Mouse (Mus musculus) adrenal gland, postnatal 10 days (tissue): ENCODE results near the gene Wdr43. TPM values are rescaled to one million over a fixed set of nuclear protein-coding genes. Genes with fewer than 3 reads are reported as not detected.

Experiments used
- DNase-seq: peaks from one replicate; pipeline ENCODE4 v3.0.0; 2021; ENCODE audit warnings: mixed read lengths
- total RNA-seq, 2 experiments: library from RNA; stranded (reverse); gene quantifications; 2 replicates each; pipeline ENCODE4 v1.2.3; 2021

Gene Wdr43
- total RNA-seq, 2 experiments from 2014 or later: 46.3 to 53.4 TPM

DNA sequence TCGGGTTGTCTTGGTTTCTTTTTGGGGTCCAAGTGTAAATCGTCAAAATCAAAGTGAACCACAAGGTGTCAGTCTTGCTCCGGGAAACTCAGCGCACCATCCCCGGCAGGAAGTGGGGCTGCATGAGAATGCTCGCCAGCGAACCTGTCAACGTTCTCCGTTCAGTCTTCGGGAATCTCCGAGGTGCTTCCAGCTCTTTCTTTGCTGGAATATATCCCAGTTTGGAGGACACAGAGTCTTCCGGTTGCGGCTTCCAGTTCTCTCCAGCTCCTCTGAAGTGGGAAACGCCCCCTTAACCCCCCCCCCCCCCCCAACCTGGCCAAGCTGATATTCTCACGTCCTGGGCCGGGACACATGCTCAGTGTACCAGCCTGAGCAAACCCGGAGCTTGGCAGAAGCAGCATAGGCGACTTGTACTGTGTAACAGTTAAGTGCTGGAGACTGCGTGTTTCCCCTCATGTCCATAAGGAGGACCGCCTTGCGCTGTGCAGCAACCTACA is 47.1 kb downstream of the Wdr43 start:
- DNase-seq: peak; percentile 81

DNA sequence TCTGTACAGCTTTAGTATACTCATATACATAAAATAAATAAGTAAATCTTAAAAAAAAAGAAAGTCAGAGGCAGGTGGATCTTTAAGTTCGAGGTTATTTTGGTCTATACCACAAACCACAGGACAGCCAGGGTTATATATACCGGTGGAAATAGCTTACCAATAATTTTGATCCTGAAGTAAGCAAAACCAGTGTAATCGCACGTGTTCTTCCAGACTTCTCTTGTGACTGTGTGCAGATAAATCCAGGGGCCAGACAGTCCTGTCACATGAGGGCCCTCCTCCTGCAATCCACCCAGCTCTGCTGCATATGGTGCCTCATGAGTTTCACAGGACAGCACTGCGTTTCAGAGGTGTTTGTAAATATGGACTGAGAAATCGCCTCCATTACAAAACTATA is 47.8 kb downstream of the Wdr43 start:
- no peak for DNase-seq

DNA sequence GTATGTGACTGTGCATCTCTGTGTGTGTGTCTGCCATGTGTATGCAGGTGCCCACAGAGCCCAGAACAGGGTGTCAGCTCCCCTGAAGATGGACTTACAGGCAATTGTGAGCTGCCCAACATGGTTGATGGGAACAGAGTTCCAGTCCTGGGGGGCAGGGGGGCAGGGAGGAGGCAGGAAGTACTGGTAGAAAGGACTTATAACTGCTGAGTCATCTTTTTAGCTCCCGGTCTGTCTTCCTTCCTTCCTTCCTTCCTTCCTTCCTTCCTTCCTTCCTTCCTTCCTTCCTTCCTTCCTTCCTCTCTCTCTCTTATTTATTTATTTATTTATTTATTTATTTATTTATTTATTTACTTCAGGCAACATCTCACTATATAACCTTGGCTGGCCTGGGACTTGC is 48.5 kb downstream of the Wdr43 start:
- no peak for DNase-seq

DNA sequence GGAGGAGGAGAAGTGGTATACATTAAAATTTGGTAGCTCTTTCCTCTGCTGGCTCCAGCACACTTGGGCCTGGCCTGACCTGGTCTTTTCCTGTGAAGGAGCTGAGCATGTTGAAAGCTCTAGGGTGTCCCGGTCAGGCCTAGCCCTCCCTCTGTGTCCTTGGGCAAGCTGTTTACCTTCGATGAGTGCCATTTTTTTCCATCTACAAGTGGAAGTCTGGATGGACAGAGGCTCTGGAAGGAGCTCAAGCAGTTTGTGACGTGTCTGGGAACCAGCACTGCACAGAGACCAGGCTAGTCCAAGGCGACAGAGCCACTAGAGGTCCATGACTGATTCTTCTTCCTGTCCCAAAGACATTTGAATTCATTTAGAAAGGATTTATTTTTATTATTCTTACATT is 49.5 kb downstream of the Wdr43 start:
- DNase-seq: no peak

DNA sequence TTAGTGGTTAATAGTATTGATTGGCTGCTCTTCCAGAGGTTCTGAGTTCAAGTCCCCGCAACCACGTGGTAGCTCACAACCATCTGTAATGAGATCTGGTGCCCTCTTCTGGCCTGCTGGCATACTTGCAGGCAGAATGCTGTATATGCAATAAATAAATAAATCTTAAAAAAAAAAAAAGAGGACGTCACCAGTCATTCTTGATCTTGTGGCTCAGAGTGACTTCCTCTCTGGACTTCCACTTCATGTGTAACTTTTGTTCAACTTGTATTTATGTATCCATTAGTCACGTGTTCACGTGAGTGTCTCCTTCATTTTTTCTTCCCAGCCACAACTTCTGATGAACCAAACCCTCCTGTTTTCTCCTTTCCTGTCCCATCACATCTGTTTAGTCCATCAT is 53.8 kb downstream of the Wdr43 start:
- no peak for DNase-seq

DNA sequence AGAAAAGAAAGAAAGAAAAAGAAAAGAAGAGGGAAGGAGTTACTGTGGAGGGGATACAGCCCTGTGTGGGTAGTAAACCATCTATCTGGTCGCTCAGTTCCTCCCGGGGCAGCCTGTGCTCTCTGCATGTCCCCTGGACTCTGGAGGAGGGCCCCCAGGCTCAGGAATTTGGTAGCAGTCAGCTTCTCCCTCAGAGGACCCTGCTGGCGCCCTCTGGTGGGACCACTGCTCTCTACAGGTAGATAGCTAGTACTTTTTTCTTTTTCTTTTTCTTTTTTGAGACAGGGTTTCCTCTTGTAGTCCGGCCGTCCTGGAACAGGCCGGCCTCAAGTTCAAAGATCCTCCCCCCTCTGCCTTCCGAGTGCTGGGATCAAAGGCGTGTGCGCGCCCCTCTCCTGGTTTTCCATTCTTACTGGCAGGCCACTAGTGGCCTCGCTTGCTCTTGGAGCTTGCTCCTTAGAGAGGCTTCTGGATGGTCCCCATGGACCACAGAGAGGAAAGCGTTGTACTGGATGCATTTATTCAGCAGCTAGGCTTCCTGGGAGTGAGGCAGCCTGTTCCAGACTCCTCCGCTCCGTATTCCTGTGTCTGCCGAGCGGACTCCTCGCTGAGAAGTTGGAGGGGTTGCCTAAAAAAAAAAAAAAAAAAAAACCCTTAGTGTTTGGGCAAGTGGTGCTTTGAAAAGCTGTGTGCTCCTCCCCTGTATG is 56.3 kb downstream of the Wdr43 start:
- DNase-seq: peak; percentile 56

DNA sequence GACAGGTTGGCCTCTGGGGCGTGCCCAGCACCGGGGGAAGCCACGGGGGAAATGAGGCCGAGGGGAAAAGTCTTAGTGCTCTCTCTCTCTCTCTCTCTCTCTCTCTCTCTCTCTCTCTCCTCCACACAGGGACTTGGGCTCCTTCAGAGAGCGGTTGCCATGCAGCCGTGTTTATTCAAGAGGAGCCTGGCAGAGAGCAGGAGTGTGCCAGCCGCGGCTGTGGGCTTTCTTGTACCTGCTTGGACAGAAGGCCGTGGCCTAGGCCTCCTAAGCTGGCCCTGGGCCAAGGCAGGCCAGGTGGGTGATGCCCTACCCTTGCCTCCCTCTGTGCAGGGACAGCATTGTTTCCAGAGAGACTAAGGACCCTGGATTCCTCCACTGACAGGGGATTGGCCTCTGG is 57.4 kb downstream of the Wdr43 start, which contains the start of gene Togaram2:
Gene Togaram2 (plus strand): TSS at position 170 of the 400 bp plus-strand sequence.
- DNase-seq: no peak

DNA sequence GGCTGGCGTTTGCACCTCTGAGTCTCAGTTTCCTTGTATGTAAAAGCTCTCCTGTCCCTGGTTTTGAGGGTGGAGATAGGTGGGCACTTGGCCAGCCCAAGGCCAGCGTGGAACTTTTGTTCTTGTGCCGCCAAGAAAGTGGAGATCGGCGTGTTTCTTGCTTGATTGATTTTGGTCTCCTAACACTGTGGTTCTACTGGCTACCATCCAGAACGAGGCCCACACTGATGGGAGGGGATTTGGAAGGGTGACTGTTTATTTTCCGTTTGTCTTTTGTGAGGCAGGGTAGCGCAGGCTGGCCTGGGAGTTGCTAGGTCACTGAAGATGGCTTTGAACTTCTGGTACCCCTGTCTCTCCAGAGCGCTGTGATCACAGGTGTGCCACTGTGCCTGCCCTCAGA is 58.2 kb downstream of the Wdr43 start:
- no peak for DNase-seq

DNA sequence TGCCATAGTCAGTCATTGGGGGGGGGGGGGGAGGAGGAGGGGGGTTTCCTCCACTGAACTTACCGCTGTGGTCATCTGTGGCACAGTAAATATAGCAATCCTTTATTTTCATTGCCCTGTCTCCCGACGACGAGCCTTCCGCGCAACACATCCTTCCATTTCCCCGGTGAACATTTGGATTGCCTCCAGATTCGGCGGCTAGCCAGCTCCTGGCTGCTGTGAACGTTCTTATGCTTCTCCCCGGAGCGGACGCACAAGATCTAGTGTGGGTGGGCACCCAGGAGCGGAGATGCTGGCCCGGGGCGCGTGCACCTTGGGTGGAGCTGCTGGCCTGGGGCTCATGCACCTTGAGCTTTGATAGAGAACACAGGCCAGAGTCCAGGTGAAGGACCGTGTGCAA is 59.2 kb downstream of the Wdr43 start:
- DNase-seq: peak; percentile 69

DNA sequence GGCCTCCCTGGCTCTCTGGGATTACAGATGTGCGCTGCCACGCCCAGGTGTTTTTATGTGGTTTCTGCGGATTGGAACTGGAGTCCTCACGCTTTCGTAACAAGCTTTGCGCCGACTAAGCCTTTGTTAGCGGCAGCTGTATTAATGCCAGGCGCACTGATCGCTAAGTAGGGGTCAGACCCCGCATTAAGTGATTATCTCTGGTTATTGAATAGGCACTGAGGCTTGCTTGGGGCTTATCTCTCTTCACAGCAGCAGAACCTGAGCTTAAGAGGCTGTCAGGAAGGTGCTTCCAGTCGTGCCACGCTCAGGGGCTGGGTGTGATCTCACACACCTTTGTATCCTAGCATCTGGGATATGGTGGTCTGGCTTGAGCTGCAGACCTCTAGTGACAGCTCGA is 66.0 kb downstream of the Wdr43 start:
- DNase-seq: no peak

DNA sequence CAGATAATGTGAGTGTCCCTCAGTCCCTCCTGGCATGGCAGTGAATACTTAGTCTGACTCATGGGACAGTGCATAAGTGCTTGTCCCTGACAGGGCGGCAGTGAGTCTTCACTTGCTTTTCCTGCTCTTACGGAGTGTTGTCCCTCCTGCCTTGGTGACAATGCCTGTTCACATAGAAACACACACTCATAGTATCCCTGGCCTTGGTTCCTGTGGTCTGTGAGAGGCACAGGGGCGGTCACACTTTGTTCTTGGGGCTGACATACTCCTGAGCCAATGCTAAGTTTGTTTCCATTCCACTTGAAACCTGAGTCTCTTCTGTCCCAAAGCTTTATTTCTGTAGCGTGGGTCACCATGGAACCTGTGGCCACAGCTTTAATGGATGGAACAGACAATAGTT is 66.7 kb downstream of the Wdr43 start:
- no peak for DNase-seq

DNA sequence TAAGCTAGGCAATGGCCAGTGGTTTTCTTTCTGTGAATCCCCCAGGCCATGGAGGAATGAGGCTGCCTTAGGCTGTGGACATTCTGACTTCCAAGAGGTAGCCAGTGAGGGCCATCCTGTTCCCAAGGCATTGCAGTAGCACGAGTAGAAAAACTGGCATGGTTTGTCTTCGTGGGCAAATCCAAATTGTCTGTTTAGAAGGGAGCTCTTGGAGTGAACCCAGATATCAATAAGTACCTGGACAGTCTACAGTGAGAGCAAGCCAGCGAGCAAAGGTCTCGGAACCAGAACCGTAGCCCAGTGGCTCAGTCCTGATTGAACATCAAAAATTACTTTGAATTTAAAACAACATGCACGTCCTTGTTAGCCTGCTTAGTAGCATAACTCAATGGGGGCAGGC is 67.6 kb downstream of the Wdr43 start:
- no peak for DNase-seq

DNA sequence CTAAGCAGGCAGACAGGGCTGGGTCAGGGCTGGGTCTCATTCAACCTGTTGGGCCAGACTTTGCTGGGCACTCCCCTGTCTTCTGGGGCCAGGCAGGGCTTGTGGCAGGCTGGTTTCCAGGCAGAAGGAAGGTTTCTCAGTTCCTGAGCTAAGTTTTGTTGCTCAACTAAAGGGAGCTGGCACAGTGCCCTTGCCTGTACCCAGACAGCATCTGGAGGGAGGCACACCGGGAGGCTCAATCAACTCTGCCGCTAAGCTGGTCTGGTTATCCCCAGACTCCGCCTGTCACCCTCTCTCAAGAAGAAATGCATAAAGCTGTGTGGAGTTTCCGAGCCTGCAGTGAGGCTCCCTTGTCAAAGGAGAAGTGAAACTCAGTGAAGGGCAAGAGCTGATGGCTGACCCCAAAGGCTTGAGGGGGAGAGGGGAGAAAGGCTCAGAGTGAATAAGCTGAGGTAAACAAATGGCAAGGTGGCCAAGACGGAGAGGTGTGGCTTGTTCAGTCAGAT is 68.5 kb downstream of the Wdr43 start:
- peak; percentile 35 for DNase-seq

DNA sequence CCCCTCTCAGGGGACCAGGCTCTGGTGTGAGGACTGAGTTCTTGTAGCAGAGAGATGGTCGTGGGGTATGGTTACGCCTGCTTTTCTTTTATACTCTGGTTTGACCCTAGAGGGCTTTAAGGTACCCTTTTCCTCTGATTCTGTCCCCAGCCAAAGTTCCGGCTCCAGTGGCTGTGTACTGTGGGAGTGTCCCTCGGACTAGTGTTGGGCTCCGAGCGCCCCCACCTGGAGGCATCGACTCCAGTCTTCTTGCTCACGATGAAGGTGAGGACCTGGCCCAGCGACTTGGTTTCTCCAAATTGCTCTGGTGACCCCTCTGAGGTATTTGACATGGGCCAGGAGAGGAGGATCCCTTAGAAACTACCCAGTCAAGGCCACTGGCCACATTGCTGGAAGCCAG is 71.7 kb downstream of the Wdr43 start:
- no peak for DNase-seq

DNA sequence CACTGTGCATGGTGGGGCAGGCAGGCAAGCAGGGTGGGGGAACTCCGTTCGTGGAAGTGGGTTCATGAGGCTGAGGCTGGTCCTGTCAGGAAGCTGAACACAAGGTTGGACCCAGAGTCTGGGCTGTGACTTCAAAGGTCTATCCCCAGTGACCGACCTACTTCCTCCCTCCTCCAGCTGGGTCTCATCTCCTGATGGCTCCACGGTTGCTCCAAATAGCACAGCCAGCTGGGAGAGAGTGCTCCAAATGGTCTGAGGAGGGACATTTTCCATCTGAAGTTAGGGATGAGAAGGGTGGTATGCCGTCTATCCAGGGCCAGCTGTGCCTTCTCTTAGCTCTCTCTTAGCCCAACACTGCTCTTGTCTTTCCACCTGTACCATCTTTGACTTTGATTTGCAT is 74.2 kb downstream of the Wdr43 start:
- no peak for DNase-seq

DNA sequence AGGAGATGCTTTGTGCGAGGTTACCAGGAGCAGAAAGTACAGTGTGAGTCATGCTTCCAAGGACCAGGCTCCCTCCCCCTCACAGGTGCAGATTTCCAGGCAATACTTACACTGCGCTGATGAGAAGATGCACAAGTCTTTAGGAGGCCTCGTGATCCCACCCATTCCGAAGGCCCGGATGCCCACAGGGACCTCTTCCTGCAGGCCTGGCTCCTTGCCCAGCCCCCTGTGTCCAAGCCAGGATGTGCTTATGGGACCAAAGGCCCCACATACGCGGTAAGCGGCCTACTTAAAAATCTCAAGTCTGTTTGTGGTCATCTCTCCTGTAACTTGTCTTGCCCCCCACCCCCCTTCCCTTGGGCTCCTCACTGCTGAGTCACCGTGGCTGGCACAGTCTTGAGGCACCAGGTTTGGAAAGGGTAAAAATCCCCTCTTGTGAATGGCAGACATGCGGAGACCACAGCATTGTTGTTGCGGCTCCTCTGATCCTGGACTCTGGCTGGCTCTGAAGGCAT is 75.7 kb downstream of the Wdr43 start:
- DNase-seq: peak; percentile 24

DNA sequence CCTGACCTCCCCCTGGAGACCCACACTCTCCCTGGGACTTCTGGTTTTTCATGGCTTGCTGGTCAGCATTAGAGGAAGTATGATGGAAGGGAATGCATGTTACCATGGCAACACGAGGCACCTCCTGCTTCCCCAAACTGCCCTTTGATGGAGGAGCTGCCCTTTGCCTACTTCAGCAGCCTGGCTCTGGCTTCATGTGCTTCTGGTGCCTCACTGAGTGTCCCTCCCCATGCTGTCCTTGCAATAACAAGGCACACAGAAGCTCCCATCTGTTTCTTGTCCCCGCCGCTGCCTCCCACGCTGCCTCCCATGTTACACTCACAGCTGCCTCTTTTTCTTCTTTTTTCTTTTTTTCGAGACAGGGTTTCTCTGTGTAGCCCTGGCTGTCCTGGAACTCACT is 77.6 kb downstream of the Wdr43 start:
- DNase-seq: no peak

DNA sequence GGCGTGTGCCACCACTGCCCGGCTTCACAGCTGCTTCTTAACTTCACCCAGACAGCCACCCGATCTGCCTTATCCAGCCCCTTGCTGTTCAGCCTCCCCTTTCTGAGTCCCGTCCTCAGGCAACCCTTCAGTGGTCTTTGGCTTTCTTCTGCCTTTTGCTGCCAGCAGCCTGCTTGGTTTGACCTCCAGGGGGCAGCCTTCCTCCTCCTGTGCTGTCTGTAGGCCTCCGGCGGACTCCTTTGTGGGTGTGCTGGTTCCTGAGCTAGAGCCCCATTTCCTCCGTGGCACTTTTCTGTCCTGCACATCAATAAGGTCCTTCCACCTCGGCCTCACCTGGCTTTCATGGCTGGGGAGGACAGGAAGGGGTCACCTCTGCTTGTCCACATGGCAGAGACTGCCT is 78.1 kb downstream of the Wdr43 start:
- peak; percentile 24 for DNase-seq

DNA sequence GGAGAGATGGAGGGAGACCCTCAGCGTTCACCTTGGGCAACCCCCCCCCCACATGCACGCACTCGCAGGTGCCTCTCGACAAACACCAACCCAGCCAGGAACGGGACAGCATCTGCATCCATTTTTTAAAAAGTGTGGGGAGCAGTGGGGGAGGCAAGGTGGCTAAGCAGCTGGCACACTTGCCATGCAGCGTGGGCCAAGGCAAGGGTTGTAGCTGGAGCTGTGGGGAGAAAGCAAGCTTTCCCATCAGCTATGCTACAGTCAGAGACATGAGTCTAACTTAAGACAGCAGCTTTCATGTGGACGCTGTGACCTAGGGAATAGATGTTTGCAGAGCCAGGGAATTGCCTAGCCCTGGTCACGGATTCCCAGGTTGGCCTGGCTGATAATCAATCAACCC is 79.5 kb downstream of the Wdr43 start:
- DNase-seq: no peak

DNA sequence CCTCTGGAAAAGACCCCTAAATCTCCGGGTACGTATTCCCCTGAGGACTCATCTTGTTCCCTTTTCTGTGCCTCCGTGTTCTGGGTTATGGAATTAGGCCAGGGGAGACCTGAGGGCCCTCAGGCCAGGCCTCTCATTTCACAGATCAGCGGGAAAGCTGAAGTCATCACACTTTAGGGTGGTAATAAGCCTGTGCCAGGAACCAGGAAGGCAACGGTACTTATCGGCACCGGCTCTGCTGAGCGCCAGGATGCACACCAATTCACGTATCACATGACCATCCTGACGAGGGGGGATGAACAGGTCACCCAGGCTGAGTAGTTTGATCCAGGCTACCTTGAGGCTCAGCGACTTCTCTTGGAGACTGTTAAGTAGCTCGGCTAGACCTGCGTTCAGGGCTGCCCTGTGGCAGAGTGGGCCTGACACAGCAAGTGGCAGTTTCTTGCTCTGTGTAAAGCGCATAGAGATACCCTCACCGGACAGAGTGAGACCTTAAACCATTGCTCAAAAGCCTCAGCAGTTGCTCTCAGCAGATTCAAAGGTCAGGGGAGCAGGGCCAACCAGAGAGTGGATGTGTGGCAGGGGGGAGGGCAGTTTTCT is 80.1 kb downstream of the Wdr43 start:
- no peak for DNase-seq

DNA sequence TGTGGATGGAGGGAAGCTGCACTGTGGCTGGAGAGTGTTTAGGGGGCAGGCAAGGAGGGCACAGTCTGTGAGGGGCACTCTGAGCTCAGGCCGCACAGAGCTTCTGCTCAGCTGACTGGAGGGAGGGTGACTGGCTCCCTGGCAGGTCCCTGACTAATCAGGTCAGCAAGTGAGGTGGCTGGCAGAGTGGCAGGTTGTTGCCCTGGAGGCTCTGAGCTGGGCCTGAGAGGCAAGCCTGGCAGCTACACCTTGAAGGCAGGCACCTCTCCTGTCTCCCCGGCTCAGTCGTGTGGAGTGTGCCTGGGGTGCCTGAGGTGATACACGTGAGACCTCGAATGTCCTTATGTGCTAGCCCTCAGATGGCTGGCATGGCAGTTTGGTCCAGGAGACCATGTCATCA is 80.7 kb downstream of the Wdr43 start:
- DNase-seq: peak; percentile 12

DNA sequence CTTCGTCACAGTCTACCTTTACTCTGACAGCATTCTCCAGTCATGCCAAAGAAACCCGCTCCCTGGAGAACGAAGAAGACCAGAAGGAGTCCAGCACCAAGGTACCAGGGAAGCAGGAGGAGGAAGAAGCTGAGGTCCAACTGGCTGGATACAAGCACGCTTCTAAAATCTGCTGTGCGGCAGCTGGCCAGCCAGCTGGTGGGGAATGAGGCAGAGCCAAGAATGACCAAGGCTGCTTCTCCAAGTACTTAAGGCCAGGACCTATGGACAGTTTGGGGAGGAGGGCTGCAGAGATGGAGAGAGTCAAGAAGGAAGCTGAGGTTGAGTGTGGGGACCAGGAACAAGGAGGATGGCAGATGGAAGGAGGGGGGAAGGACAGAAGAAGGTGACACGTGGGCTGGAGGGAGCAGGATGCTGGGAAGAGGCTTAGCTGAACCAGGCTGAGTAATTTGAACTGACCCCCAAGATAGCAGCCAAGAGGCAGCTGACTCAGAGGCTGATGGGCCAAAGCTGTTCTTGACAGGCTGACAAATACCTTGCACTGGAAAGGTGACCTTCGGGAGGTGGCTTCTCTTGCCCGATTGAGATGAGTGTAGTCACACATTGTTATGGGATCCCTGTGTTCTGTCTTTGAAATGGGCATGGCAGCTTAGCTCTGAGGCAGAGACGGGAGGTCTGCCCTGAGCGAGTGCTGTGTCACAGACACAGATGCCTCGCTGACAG is 82.4 kb downstream of the Wdr43 start:
- DNase-seq: peak; percentile 13

DNA sequence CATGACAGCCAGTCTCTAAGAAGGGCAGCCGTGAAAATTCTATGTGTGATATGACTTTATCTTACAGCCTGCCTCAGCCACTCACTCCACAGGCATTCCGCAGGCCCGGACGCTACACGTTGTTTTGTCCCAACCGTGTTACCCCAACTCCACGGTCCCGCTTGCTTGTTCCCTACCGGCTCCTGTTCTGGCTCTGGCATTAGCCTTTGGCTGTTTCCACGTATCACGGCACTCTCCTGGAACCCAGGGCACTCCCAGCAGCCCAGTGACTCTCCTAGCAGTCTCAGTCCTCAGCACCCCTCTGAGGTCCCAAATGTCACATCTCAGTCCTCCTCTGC is 82.9 kb downstream of the Wdr43 start:
- no peak for DNase-seq
